Mouse (Mus musculus): ENCODE measurements around the gene Znrf4.

Gene Znrf4

GRCm38 (mm10) chr17:56464817-56465216 is 47.4 kb downstream of the Znrf4 start:
- DNase-seq (ENCODE audit: low spot score) = no peak

- DNase-seq (ENCODE audit: low spot score) = no peak
Measured at GRCm38 (mm10) chr17:56464345-56464744, 47.9 kb downstream of the Znrf4 start.

- no peak for DNase-seq (ENCODE audit: low spot score)
Measured at GRCm38 (mm10) chr17:56463500-56463899, 48.7 kb downstream of the Znrf4 start.

GRCm38 (mm10) chr17:56462835-56463455 is 49.3 kb downstream of the Znrf4 start:
- DNase-seq (ENCODE audit: low spot score) = no peak

GRCm38 (mm10) chr17:56461771-56462743 is 50.2 kb downstream of the Znrf4 start:
- peak; percentile 96 for DNase-seq (ENCODE audit: low spot score)
